Mouse (Mus musculus): ENCODE data around the gene Trappc3. TPM values are rescaled to one million over a fixed set of nuclear protein-coding genes. Genes with fewer than 3 reads are reported as not detected.
"Not testable (repeated sequence)": the region's sequence is repeated elsewhere in the genome, so short reads cannot be mapped to it uniquely, and the experiment has no call there.

Trappc3 gene
- total RNA-seq (2021), result 10 to 100 TPM; 18.6 to 24.3 TPM
- long read RNA-seq, experiment 1, transcript Trappc3-201 (5 exons, 1,336 nt), result major isoform, 8 of 14 reads
- long read RNA-seq, experiment 1, partial matches to known transcripts, result 4 of 14 reads
- long read RNA-seq, experiment 1, other reads (novel, unspliced or antisense), result 1 of 14 reads
- long read RNA-seq, experiment 2, partial matches to known transcripts, result 0 of 4 reads
- long read RNA-seq, experiment 2, other reads (novel, unspliced or antisense), result 2 of 4 reads

DNA sequence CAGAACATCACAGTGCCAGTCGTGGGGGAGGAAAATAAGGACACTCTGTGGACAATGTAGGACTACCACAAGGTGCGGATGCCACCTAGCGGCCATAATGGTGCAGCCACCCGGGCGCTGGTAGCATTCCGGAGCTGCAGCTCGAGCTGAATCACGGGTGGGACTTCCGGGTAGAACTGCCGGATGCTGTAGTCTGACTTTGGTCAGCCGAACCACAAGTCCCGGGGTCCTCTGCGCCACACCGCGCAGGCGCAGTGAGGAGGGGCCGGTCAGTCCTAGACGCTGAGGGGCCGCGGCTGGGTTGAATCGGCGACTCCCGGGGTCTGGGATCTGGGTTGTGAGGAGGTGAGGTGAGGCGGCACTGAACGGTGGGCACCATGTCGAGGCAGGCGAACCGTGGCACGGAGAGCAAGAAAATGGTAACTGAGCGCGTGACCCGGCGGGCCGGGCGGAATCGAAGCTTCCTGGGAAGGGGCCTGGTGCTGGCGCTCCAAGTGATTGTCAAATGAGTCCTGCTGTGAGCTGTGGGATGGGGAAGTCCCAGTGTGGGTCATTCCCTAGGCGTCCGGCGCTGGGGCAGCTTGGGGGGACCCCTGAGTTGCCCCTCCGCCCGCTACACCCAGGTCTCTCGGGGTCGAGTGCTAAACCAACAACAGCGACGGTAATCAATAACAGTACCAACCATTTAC, at the start of gene Trappc3:
Gene Trappc3 (plus strand): TSS at position 207 of the 689 bp plus-strand sequence.
- DNase-seq, result peak; percentile 100
- Histone ChIP-seq H3K4me3 (peak within 1 kb of the TSS; percentile 91), H3K27ac (peak within 1 kb of the TSS; percentile 96)
- TF ChIP-seq CTCF (IDR thresholded peaks at IDR 0.05), result no peak; the same call in 1 of the 2 replicates
- intact Hi-C loops (cut with DNase I), result loop anchor here (1.0 to 5.0 kb wide), 2 partner anchors 35 to 165 kb away; partner anchors contain the start of gene Lsm10

GRCm38 (mm10) chr4:126217771-126218170, 44.4 kb upstream of the Trappc3 start:
- peak; percentile 81 for DNase-seq
- no peak overlapping the region for H3K4me3 ChIP-seq

GRCm38 (mm10) chr4:126219540-126219939, 42.6 kb upstream of the Trappc3 start:
- intact Hi-C loops (cut with DNase I); H3K4me3 ChIP-seq; DNase-seq; H3K27ac ChIP-seq: not testable (repeated sequence)

More at GRCm38 (mm10) chr4:126217771-126218170, 44.4 kb upstream of the Trappc3 start:
- peak overlapping the region; percentile 69 for H3K27ac ChIP-seq
- TF ChIP-seq CTCF (IDR thresholded peaks at IDR 0.05), result no peak
- intact Hi-C loops (cut with DNase I), result no loop called here

- no peak for DNase-seq
- H3K4me3 ChIP-seq, result no peak overlapping the region
- no peak overlapping the region for H3K27ac ChIP-seq
- intact Hi-C loops (cut with DNase I), result no loop called here
- TF ChIP-seq CTCF (IDR thresholded peaks at IDR 0.05), result no peak
Measured at GRCm38 (mm10) chr4:126220045-126220444, 42.1 kb upstream of the Trappc3 start.

GRCm38 (mm10) chr4:126222631-126223030, 39.5 kb upstream of the Trappc3 start:
- intact Hi-C loops (cut with DNase I), result no loop called here
- no peak overlapping the region for H3K4me3 ChIP-seq
- DNase-seq, result no peak
- H3K27ac ChIP-seq, result no peak overlapping the region
- no peak for TF ChIP-seq CTCF (IDR thresholded peaks at IDR 0.05)

- no peak for TF ChIP-seq CTCF (IDR thresholded peaks at IDR 0.05)
- no peak for DNase-seq
- intact Hi-C loops (cut with DNase I), result loop anchor here (1.0 to 5.0 kb wide), 3 partner anchors 36 to 83 kb away; partner anchors contain the start of gene Trappc3
- H3K4me3 ChIP-seq, result peak overlapping the region; percentile 70
- peak overlapping the region; percentile 92 for H3K27ac ChIP-seq
Measured at GRCm38 (mm10) chr4:126226640-126227039, 35.5 kb upstream of the Trappc3 start.

DNA sequence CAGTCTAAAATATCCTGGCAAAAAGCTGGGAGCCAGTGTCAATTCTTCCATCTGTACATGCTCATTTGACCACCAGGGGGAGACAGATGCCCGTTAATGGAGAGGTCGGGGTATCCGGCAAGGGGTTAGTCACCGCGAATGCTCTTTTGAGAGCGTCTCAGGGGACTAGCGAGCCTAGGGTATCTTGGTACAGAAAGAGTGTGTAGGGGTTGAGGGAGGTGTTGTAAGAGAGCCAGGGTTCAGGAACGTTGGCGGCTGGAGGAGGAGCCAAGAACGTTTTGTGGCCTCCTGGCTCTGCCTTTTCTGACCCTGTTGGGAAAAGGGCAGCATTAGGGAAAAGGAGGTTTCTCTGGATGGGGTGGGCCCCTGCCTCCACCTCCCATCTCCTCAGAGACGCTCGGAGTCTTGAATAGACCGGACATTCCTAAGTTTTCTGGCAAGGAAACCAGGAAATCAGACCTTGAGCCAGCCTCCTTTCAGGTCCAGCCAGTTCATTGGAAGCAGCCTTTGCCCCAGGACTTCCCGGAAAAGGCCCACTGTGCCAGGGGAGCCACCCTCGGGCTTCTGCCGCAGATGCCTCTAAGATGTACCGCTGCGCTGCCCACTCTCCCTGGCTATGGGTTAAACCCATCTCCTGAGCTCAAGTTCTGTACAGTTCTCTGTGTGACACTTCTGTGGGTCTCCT, 34.9 kb upstream of the Trappc3 start:
- H3K27ac ChIP-seq, result peak overlapping the region; percentile 92
- intact Hi-C loops (cut with DNase I), result loop anchor here (1.0 to 5.0 kb wide), 3 partner anchors 35 to 82 kb away; partner anchors contain the start of gene Trappc3
- H3K4me3 ChIP-seq, result peak overlapping the region; percentile 70
- DNase-seq, result peak; percentile 92
- peak; percentile 97 for TF ChIP-seq CTCF (IDR thresholded peaks at IDR 0.05)

- Histone ChIP-seq H3K27ac (peak overlapping the region; percentile 92), H3K4me3 (no peak overlapping the region)
- intact Hi-C loops (cut with DNase I), result loop anchor here (5.0 kb wide), 1 partner anchor 46 kb away; no protein-coding TSS in a partner anchor
- no peak for TF ChIP-seq CTCF (IDR thresholded peaks at IDR 0.05)
- no peak for DNase-seq
Measured at GRCm38 (mm10) chr4:126228144-126228543, 34.0 kb upstream of the Trappc3 start.

DNA sequence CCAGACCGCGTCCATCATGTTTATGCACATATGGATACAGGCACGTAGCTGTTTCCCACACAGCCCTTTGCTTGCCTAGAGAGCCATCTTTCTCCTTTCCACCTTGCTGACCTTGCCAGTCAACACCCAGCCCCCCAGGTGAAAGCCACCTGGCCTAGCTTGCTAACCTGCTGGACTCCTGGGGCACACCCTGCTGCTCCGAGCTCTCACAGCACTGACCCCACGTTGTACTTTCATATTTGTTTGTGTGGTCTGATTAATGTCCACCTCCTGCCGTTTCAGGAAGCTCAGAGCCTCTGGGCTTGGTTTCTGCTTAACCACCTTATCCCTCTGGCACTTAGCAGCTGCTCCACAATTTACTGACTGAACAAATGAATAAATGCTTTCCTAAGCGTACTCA, 32.2 kb upstream of the Trappc3 start:
- intact Hi-C loops (cut with DNase I), result loop anchor here (5.0 kb wide), 1 partner anchor 48 kb away; no protein-coding TSS in a partner anchor

DNA sequence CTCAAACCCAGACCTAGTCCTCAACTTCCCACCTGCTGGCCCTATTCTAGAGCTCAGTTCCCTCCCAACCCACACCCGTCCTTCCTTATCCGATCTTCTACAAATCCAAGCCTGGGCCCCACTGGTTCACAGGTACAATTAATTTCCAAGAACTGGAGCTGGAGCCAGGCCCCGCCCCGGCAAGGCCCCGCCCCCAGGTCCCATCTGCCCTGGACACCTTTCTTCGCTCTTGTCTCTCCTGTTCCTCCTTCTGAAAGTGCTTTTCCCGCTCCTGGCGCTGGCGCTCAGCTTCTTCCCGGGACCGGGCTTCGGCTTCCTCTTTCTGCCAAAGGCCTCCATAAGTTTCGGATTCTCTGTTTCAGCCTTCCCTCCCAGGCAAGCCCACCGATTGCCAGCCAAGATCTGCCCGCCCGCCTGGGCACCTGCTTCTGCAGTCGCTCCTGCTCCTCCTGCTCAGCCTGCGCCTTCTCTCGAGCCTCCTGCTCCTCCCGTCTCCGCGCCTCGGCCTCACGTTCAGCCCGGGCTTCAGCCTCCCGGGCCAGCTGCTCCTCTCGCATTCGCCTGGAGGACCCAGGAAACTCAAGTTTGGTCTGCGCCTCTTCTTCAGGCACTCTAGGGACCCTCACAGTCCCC, 28.3 kb upstream of the Trappc3 start:
- intact Hi-C loops (cut with DNase I), result no loop called here
- H3K4me3 ChIP-seq, result no peak overlapping the region
- H3K27ac ChIP-seq, result peak overlapping the region; percentile 67
- no peak for DNase-seq
- no peak for TF ChIP-seq CTCF (IDR thresholded peaks at IDR 0.05)

More for the DNA sequence above, 32.2 kb upstream of the Trappc3 start:
- TF ChIP-seq CTCF (IDR thresholded peaks at IDR 0.05), result no peak
- Histone ChIP-seq H3K27ac (peak overlapping the region; percentile 24; the same call in 1 of the 2 replicates), H3K4me3 (no peak overlapping the region)
- DNase-seq, result no peak

GRCm38 (mm10) chr4:126234496-126235175, 27.5 kb upstream of the Trappc3 start:
- intact Hi-C loops (cut with DNase I), result no loop called here
- no peak for TF ChIP-seq CTCF (IDR thresholded peaks at IDR 0.05)
- Histone ChIP-seq H3K27ac (peak overlapping the region; percentile 67), H3K4me3 (peak overlapping the region; percentile 3)
- peak; percentile 29 for DNase-seq

DNA sequence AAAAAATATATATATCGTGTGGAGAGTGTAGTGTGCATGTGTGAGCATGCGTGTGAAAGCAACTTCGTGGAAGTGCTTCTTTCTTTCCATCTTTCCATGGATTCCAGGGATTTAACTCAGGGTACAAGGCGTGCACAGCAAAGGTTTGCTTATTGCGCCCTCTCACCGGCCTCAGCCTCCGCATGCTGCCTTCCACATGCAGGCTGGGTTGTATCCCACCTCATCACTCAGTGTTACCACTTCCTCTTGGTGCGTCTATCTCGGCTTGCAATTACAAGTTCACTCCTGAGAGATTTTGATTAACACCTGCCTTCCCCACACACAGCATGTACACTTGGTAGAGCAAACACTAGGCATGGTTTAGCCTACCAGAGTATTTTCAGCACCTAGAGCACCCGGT, 26.9 kb upstream of the Trappc3 start:
- H3K4me3 ChIP-seq, result no peak overlapping the region
- TF ChIP-seq CTCF (IDR thresholded peaks at IDR 0.05), result no peak
- intact Hi-C loops (cut with DNase I), result no loop called here
- peak overlapping the region; percentile 67 for H3K27ac ChIP-seq
- DNase-seq, result no peak
